Mouse (Mus musculus): ENCODE measurements at regions not wholly inside any gene's neighbourhood (a gene's known extent, or its start where the extent isn't known, plus 50 kb on each side); places are given as distances from the start of the nearest gene placed in this dataset.

DNA sequence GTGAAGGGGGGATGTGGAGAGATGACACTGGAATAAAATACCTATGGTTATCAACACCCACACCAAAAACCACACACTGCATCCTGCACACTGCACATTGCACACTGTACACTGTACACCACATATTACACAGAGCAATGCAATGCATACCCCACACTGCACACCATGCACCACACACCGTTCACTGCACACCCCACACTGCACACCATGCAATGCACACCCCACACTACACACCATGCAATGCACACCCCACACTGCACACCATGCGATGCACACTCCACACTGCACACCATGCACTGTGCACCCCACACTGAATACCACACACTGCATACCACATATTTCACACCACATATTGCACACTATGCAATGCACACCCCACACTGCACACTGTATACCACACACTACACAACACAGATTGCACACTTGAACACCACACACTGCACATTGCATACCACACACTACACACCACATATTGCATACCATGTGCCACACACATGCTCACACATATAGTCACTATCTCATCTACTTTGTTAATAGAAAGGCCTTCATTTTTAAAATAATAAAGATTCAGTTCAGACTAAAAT is 255.8 kb upstream of the Lyplal1 start:
- no peak for ATAC-seq (ENCODE audit: low FRiP score, low TSS enrichment)
- Histone ChIP-seq H3K4me1 (ENCODE audit: insufficient read depth, low read length) (no peaks in the 10 kb centered on the region), H3K9ac (replicated peaks; ENCODE audit: low read length) (no peak overlapping the region), H3K4me3 (ENCODE audit: low read length) (no peak overlapping the region), H3K9me3 (ENCODE audit: low read length) (peaks cover 3% of the 10 kb centered on the region; the same call in 1 of the 2 replicates), H3K36me3 (ENCODE audit: insufficient read depth, low read length) (no peaks in the 10 kb centered on the region), H3K27ac (ENCODE audit: low read length) (no peak overlapping the region), H3K4me2 (replicated peaks; ENCODE audit: low read depth, low read length) (no peak overlapping the region), H3K27me3 (ENCODE audit: insufficient read depth, low read length) (no peaks in the 10 kb centered on the region)
- WGBS, result 94% methylated on average over 2 of the region's 2 CpGs

DNA sequence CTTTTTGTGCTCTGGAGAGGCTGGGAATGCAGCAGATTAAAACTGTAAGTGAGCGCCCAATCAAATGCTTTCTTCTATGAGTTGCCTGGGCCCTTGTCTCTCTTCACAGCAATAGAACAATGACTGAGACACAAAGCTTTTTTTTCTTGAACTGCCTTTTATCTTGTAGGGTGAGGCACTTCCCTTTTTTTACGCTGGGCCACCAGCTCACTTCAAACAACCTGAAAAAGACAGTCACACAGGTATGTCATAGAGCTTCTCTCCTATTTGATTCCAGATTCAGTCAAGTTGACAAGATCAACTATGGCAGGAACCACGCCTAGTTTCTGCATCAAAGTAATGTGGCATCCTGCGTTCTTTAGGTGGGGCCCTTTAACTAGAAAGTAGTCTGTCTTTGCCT is 246.2 kb upstream of the Lyplal1 start:
- Histone ChIP-seq H3K27me3 (ENCODE audit: insufficient read depth, low read length) (no peaks in the 10 kb centered on the region), H3K9me3 (ENCODE audit: low read length) (no peaks in the 10 kb centered on the region), H3K4me1 (ENCODE audit: insufficient read depth, low read length) (no peaks in the 10 kb centered on the region), H3K9ac (replicated peaks; ENCODE audit: low read length) (no peak overlapping the region), H3K4me2 (replicated peaks; ENCODE audit: low read depth, low read length) (no peak overlapping the region), H3K4me3 (ENCODE audit: low read length) (no peak overlapping the region), H3K27ac (ENCODE audit: low read length) (no peak overlapping the region), H3K36me3 (ENCODE audit: insufficient read depth, low read length) (no peaks in the 10 kb centered on the region)
- no peak for ATAC-seq (ENCODE audit: low FRiP score, low TSS enrichment)
- 86% methylated on average over 4 of the region's 4 CpGs for WGBS

DNA sequence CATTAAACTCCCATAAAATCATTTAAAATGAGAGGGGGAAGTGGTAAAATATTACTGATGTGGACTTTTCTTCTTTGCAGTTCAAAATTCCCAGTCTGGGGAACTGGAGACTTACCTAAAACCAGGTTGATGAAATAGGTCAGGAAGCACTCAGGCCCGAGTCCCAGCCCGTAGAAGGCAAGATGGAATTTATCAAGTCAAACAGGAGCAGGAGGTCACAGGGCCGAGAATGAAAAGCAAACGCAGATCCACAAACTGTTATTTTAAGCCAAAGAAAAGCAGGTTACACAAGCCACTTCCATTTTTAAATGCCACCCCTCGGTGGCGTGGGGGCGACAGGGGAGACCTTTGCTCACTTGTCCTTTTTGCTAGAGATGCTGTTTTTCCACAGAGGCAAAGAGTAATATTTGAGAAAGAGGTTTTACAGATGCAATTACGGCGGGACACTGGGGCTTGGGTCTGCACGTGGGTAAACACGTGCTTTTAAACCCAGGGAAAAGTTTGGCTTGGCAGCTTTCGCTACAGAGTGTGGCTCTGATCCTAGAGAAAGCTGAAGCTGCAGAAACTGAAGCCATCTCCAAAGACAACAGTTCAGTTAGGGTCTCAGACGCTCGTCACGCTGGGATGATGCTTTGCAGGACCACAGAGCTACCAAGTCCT is 241.0 kb upstream of the Lyplal1 start:
- no peak overlapping the region for H3K27ac ChIP-seq (ENCODE audit: low read length)
- no peak for ATAC-seq (ENCODE audit: low FRiP score, low TSS enrichment)
- no peaks in the 10 kb centered on the region for H3K36me3 ChIP-seq (ENCODE audit: insufficient read depth, low read length)
- WGBS, result 16% methylated on average over 15 of the region's 15 CpGs
- H3K4me2 ChIP-seq (replicated peaks; ENCODE audit: low read depth, low read length), result peak overlapping the region; percentile 29
- H3K9ac ChIP-seq (replicated peaks; ENCODE audit: low read length), result no peak overlapping the region
- peak overlapping the region; percentile 3; the same call in 1 of the 2 replicates for H3K4me3 ChIP-seq (ENCODE audit: low read length)
- no peaks in the 10 kb centered on the region for H3K9me3 ChIP-seq (ENCODE audit: low read length)
- H3K27me3 ChIP-seq (ENCODE audit: insufficient read depth, low read length), result no peaks in the 10 kb centered on the region
- H3K4me1 ChIP-seq (ENCODE audit: insufficient read depth, low read length), result no peaks in the 10 kb centered on the region

DNA sequence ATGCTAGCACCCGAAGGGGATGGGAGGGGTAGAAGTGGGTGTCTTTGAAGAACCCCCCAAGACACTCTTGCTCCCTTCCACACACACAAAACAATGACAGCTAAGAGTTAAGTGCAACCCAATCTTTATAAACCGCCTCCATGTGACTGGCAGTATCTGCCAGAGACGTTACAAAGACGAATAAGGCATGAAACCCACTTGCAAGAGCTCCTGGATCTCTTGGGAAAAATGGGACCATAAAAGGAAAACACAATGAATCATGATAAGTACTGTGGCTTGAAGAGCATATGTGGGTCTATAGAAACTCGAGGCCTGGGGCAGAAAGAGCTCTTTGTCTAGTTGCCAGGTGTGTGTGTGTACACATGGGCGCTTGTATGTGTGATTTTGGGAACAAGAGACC is 237.6 kb upstream of the Lyplal1 start:
- no peak for ATAC-seq (ENCODE audit: low FRiP score, low TSS enrichment)
- Histone ChIP-seq H3K36me3 (ENCODE audit: insufficient read depth, low read length) (no peaks in the 10 kb centered on the region), H3K4me2 (replicated peaks; ENCODE audit: low read depth, low read length) (no peak overlapping the region), H3K27me3 (ENCODE audit: insufficient read depth, low read length) (no peaks in the 10 kb centered on the region), H3K27ac (ENCODE audit: low read length) (no peak overlapping the region), H3K4me1 (ENCODE audit: insufficient read depth, low read length) (no peaks in the 10 kb centered on the region), H3K4me3 (ENCODE audit: low read length) (no peak overlapping the region), H3K9me3 (ENCODE audit: low read length) (peaks cover 3% of the 10 kb centered on the region; the same call in 1 of the 2 replicates), H3K9ac (replicated peaks; ENCODE audit: low read length) (no peak overlapping the region)
- WGBS, result 44% methylated on average over 6 of the region's 6 CpGs

DNA sequence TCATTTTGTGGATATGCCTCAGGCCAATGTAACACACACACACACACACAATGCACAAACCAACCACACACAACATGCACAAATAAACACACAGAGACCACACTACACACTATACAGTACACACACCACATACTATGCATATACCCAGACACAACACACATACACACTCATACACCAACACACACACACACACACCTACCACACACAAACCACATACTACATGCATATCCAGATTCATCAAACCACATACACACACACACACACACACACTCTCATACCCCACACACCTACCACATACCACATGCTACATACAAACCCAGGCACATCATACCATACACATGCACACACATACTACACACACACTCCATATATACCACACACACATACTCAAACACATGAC is 237.0 kb upstream of the Lyplal1 start:
- ATAC-seq (ENCODE audit: low FRiP score, low TSS enrichment), result no peak
- Histone ChIP-seq H3K4me3 (ENCODE audit: low read length) (no peak overlapping the region), H3K27ac (ENCODE audit: low read length) (no peak overlapping the region)

DNA sequence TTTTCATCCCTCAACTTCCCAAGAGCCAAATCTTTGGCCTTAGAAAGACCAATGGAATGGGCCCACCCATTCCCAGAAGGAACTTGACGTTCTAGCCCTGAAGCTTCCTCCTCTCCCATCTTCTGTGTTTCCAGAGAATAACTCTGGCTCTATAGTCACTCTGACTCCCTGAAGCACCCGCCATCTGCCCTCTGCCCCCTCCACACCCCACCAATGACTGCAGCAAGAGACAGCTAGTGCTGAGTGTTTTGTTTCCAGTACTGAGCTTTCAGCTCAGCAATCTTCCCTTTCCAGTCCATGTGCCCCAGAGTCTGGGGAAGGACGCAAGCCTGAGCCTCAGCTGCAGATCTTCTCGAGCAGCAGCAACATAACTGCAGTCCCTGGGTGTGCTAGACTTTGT is 233.3 kb upstream of the Lyplal1 start:
- no peak overlapping the region for H3K27ac ChIP-seq (ENCODE audit: low read length)
- ATAC-seq (ENCODE audit: low FRiP score, low TSS enrichment), result no peak
- H3K36me3 ChIP-seq (ENCODE audit: insufficient read depth, low read length), result no peaks in the 10 kb centered on the region
- WGBS, result 86% methylated on average over 4 of the region's 4 CpGs
- no peak overlapping the region for H3K4me2 ChIP-seq (replicated peaks; ENCODE audit: low read depth, low read length)
- no peak overlapping the region for H3K9ac ChIP-seq (replicated peaks; ENCODE audit: low read length)
- H3K9me3 ChIP-seq (ENCODE audit: low read length), result peaks cover 3% of the 10 kb centered on the region; the same call in 1 of the 2 replicates
- H3K27me3 ChIP-seq (ENCODE audit: insufficient read depth, low read length), result no peaks in the 10 kb centered on the region
- no peak overlapping the region for H3K4me3 ChIP-seq (ENCODE audit: low read length)
- peaks cover 7% of the 10 kb centered on the region; the same call in 1 of the 2 replicates for H3K4me1 ChIP-seq (ENCODE audit: insufficient read depth, low read length)

More for the DNA sequence above, 237.0 kb upstream of the Lyplal1 start:
- Histone ChIP-seq H3K9ac (replicated peaks; ENCODE audit: low read length) (no peak overlapping the region), H3K9me3 (ENCODE audit: low read length) (peaks cover 3% of the 10 kb centered on the region; the same call in 1 of the 2 replicates), H3K36me3 (ENCODE audit: insufficient read depth, low read length) (no peaks in the 10 kb centered on the region), H3K4me1 (ENCODE audit: insufficient read depth, low read length) (no peaks in the 10 kb centered on the region), H3K4me2 (replicated peaks; ENCODE audit: low read depth, low read length) (no peak overlapping the region), H3K27me3 (ENCODE audit: insufficient read depth, low read length) (no peaks in the 10 kb centered on the region)

DNA sequence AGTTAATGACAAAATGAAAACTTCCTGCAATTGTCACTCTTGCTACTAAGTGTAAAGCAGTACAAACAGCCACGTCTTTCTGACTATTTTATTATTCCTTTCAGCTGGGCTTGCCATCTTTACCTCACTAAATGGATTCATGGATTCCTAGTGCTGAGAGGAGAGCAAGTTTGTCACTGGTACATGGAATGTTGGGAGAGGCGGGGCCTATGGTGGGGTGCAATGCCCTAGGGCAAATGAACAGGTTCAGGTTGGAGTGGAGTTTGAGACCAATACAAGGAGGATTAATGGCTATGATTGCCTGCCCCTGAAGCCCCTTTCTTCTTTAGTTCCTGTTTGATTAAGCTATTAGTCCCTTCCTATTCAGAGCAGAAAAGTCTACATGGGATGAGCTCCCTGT is 232.9 kb upstream of the Lyplal1 start:
- 86% methylated on average over 2 of the region's 2 CpGs for WGBS
- H3K27ac ChIP-seq (ENCODE audit: low read length), result no peak overlapping the region
- peaks cover 7% of the 10 kb centered on the region; the same call in 1 of the 2 replicates for H3K4me1 ChIP-seq (ENCODE audit: insufficient read depth, low read length)
- H3K27me3 ChIP-seq (ENCODE audit: insufficient read depth, low read length), result no peaks in the 10 kb centered on the region
- no peak overlapping the region for H3K9ac ChIP-seq (replicated peaks; ENCODE audit: low read length)
- no peak overlapping the region for H3K4me2 ChIP-seq (replicated peaks; ENCODE audit: low read depth, low read length)
- H3K36me3 ChIP-seq (ENCODE audit: insufficient read depth, low read length), result no peaks in the 10 kb centered on the region
- no peak overlapping the region for H3K4me3 ChIP-seq (ENCODE audit: low read length)
- H3K9me3 ChIP-seq (ENCODE audit: low read length), result peaks cover 3% of the 10 kb centered on the region; the same call in 1 of the 2 replicates
- ATAC-seq (ENCODE audit: low FRiP score, low TSS enrichment), result no peak

DNA sequence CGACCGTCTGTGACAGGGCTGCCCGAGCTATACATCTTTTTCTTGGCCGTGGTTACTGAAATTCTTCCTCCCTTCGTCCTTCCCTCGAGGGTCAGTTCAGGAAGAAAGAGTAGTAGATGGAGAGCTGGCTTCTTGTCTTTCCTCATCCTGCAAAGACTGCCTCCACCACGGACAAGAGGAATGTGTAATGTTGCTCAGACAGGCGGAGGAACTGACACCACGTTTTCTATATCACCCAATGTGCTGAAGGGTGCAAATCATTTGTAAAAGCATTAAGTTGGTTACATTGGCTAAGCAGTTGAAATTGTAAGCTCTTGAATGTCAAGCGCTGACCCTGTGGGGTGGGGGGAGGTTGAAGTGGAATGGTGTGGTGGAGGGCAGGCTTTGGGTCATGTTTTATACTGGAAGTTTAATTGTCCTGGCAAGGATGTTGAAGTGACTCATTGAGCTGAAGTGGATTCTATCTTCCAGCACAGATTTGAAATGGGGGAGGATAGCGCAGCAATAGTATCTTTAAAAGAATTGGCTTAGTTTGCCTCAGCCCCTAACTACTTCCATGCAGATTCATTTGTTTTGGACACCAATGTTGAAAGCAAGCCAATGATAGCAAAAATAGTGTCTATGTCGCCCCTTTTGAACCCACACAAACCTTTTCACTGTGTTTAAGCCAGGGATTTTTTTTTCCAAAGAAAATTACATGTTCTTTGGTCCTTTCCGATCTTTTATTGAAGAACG is 230.5 kb upstream of the Lyplal1 start:
- no peaks in the 10 kb centered on the region for H3K27me3 ChIP-seq (ENCODE audit: insufficient read depth, low read length)
- 34% methylated on average over 14 of the region's 14 CpGs for WGBS
- peaks cover 7% of the 10 kb centered on the region; the same call in 1 of the 2 replicates for H3K4me1 ChIP-seq (ENCODE audit: insufficient read depth, low read length)
- no peak overlapping the region for H3K4me3 ChIP-seq (ENCODE audit: low read length)
- H3K9me3 ChIP-seq (ENCODE audit: low read length), result peaks cover 3% of the 10 kb centered on the region; the same call in 1 of the 2 replicates
- H3K4me2 ChIP-seq (replicated peaks; ENCODE audit: low read depth, low read length), result no peak overlapping the region; the same call in 1 of the 2 replicates
- peak; percentile 80 for ATAC-seq (ENCODE audit: low FRiP score, low TSS enrichment)
- H3K9ac ChIP-seq (replicated peaks; ENCODE audit: low read length), result no peak overlapping the region
- H3K27ac ChIP-seq (ENCODE audit: low read length), result no peak overlapping the region
- H3K36me3 ChIP-seq (ENCODE audit: insufficient read depth, low read length), result no peaks in the 10 kb centered on the region

DNA sequence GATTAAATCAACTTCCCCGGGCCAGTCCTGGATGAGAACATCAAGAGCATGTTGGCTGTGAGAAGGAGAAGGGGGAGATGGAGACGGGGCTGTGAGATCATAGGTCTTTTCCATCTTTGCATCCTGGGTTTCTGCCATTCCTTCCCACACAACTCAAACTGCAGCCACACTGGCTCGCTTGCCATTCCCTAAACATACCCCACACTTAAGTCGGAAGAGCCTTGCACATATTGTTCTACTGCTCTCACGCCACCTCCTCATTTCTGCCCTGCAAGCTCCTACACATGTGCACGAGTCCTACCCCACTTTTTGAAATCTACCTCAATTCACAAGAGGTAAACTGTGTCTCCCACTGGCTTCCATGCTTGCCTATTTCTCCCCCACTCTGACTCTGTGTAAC is 228.3 kb upstream of the Lyplal1 start:
- 87% methylated on average over 6 of the region's 6 CpGs for WGBS
- Histone ChIP-seq H3K9me3 (ENCODE audit: low read length) (no peaks in the 10 kb centered on the region), H3K4me2 (replicated peaks; ENCODE audit: low read depth, low read length) (no peak overlapping the region), H3K27me3 (ENCODE audit: insufficient read depth, low read length) (no peaks in the 10 kb centered on the region), H3K36me3 (ENCODE audit: insufficient read depth, low read length) (no peaks in the 10 kb centered on the region), H3K27ac (ENCODE audit: low read length) (no peak overlapping the region), H3K4me1 (ENCODE audit: insufficient read depth, low read length) (peaks cover 7% of the 10 kb centered on the region; the same call in 1 of the 2 replicates), H3K9ac (replicated peaks; ENCODE audit: low read length) (no peak overlapping the region), H3K4me3 (ENCODE audit: low read length) (no peak overlapping the region)
- no peak for ATAC-seq (ENCODE audit: low FRiP score, low TSS enrichment)
